Mouse (Mus musculus): ENCODE results near the gene Tns1.
A peak's percentile ranks its signal among the peaks of the same experiment; 100 is the strongest.
"Not testable (repeated sequence)": the region's sequence is repeated elsewhere in the genome, so short reads cannot be mapped to it uniquely, and the experiment has no call there.

The Tns1 gene

GRCm38 (mm10) chr1:74124021-74124981 is at the start of gene Tns1:
Gene Tns1, minus strand, starts transcription at chr1:74124449.
- DNase-seq (ENCODE audit: low read depth, low spot score): no peak

- no peak for DNase-seq (ENCODE audit: low read depth, low spot score)
Observed at GRCm38 (mm10) chr1:74172722-74173121, 48.5 kb upstream of the Tns1 start.

GRCm38 (mm10) chr1:74169721-74170120 is 45.5 kb upstream of the Tns1 start:
- DNase-seq (ENCODE audit: low read depth, low spot score): no peak

GRCm38 (mm10) chr1:74167136-74167535 is 42.9 kb upstream of the Tns1 start:
- DNase-seq (ENCODE audit: low read depth, low spot score): no peak

GRCm38 (mm10) chr1:74160036-74160435 is 35.8 kb upstream of the Tns1 start:
- no peak for DNase-seq (ENCODE audit: low read depth, low spot score)

- DNase-seq (ENCODE audit: low read depth, low spot score): not testable (repeated sequence)
Observed at GRCm38 (mm10) chr1:74159613-74160012, 35.4 kb upstream of the Tns1 start.

GRCm38 (mm10) chr1:74156381-74156910 is 32.2 kb upstream of the Tns1 start:
- DNase-seq (ENCODE audit: low read depth, low spot score): no peak

GRCm38 (mm10) chr1:74155435-74156012 is 31.3 kb upstream of the Tns1 start:
- DNase-seq (ENCODE audit: low read depth, low spot score): no peak

GRCm38 (mm10) chr1:74153461-74154184 is 29.4 kb upstream of the Tns1 start, which contains the start of gene Cxcr2:
Gene Cxcr2, plus strand, starts transcription at chr1:74153989.
- no peak for DNase-seq (ENCODE audit: low read depth, low spot score)

GRCm38 (mm10) chr1:74151091-74151490 is 26.8 kb upstream of the Tns1 start:
- DNase-seq (ENCODE audit: low read depth, low spot score): no peak

GRCm38 (mm10) chr1:74150101-74150500 is 25.9 kb upstream of the Tns1 start:
- DNase-seq (ENCODE audit: low read depth, low spot score): no peak

- DNase-seq (ENCODE audit: low read depth, low spot score): no peak
Observed at GRCm38 (mm10) chr1:74149106-74149885, 25.0 kb upstream of the Tns1 start.

GRCm38 (mm10) chr1:74141781-74142180 is 17.5 kb upstream of the Tns1 start:
- no peak for DNase-seq (ENCODE audit: low read depth, low spot score)

GRCm38 (mm10) chr1:74139415-74139814 is 15.2 kb upstream of the Tns1 start:
- DNase-seq (ENCODE audit: low read depth, low spot score): no peak

- DNase-seq (ENCODE audit: low read depth, low spot score): no peak
Observed at GRCm38 (mm10) chr1:74135326-74135950, 11.2 kb upstream of the Tns1 start.

GRCm38 (mm10) chr1:74133954-74134353 is 9.7 kb upstream of the Tns1 start:
- DNase-seq (ENCODE audit: low read depth, low spot score): no peak

- no peak for DNase-seq (ENCODE audit: low read depth, low spot score)
Observed at GRCm38 (mm10) chr1:74132011-74132410, 7.8 kb upstream of the Tns1 start.

GRCm38 (mm10) chr1:74130883-74131659 is 6.8 kb upstream of the Tns1 start:
- no peak for DNase-seq (ENCODE audit: low read depth, low spot score)

GRCm38 (mm10) chr1:74124991-74125552 is 823 bp upstream of the Tns1 start, which contains the start of gene Rufy4:
Gene Rufy4, plus strand, starts transcription at chr1:74125541.
- peak; percentile 70 for DNase-seq (ENCODE audit: low read depth, low spot score)
